Mouse (Mus musculus): ENCODE data around the gene Tpx2. TPM values are rescaled to one million over a fixed set of nuclear protein-coding genes. Genes with fewer than 3 reads are reported as not detected.
A peak's percentile ranks its signal among the peaks of the same experiment; 100 is the strongest.

Gene Tpx2
- polyA plus RNA-seq, 1 experiment = 1.2 TPM

DNA sequence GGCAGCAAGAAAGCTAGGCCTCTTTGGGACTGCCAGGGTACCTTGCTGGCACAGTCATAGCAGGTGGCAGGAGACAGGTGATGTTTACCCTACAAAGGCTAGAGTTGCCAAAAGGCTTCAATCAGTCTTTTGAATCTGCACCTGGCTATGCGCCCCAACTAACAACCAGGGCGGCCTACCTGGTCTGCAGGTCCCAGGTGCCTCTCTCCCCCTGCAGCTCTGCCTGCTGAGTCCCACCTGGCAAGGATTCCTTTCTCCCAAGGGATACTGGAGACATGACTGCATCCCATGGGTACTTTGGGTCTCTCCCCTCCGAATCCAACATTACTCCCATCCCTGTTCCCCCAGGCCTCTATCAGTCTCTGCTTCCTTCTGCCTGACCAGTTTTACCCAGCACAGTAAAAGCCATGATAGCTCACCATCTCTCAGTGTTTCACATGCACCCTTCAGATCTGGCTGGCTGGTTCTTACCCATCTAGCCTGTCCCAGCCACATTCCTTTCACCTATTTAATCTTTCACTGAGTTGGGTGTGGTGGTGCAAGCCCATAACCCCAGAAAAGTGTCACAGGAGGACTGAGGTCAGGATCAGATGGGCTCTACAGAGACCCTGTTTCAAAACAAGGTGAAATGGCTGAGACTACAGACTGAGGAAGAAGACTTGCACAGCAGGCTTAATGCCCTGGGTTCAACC is 31.0 kb upstream of the Tpx2 start:
- peaks cover 68% of the 10 kb centered on the region for H3K4me1 ChIP-seq (ENCODE audit: control insufficient read depth, insufficient read depth, low read length)
- no peak overlapping the region for H3K4me3 ChIP-seq (replicated peaks; ENCODE audit: insufficient read depth, low read depth, low read length)
- DNase-seq = peak; percentile 41 to 62
- H3K27me3 ChIP-seq (ENCODE audit: control insufficient read depth, insufficient read depth, low read length) = no peaks in the 10 kb centered on the region
- WGBS = 21% methylated on average over 3 of the region's 3 CpGs
- TF ChIP-seq CTCF (IDR thresholded peaks at IDR 0.05; ENCODE audit: borderline replicate concordance, insufficient read depth, low read depth, low read length) (no peak), POLR2A (IDR thresholded peaks at IDR 0.05; ENCODE audit: borderline replicate concordance, insufficient read depth, low read length) (no peak)
- H3K27ac ChIP-seq (ENCODE audit: insufficient read depth, low read length) = peak overlapping the region; percentile 46

DNA sequence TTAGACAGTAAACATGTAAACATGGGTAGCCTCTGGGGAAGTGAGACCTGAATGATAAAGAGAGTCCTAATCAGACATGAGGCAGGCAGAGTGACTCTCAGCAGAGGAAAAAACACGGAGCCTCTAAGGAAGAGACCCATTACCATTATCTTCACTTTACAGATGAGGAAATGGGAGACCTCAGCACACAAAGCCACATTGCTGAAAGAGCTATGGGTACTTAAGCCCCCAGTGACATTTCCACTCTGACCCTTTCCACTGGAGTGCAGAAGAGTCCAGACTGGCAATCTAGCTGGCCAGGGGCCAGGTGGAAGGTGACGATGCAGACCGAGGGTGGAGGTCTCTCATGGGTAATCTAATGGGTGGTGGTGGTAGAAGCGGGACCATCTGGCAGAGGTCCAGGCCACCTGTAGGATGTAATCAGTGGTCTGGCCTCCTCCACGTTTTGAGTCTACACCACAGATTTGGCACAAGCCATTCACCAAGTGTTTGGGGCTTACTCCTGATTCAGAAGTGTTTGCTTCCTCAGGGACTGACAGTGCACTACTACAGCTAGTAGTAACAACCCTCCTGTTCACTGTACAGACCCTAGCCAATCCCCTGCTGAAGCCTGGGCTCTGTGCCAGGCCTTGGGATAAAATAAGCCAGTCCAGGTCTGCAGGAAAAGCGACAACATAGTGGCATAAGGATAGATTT is 30.0 kb upstream of the Tpx2 start:
- TF ChIP-seq POLR2A (IDR thresholded peaks at IDR 0.05; ENCODE audit: borderline replicate concordance, insufficient read depth, low read length) (no peak), CTCF (IDR thresholded peaks at IDR 0.05; ENCODE audit: borderline replicate concordance, insufficient read depth, low read depth, low read length) (0 out of 2 replicates have a peak, but pooled peaks have one; percentile 1)
- peak; percentile 92 to 96 for DNase-seq
- Histone ChIP-seq H3K4me1 (ENCODE audit: control insufficient read depth, insufficient read depth, low read length) (peaks cover 66% of the 10 kb centered on the region), H3K27ac (ENCODE audit: insufficient read depth, low read length) (peak overlapping the region; percentile 93), H3K4me3 (replicated peaks; ENCODE audit: insufficient read depth, low read depth, low read length) (peak overlapping the region; percentile 5), H3K27me3 (ENCODE audit: control insufficient read depth, insufficient read depth, low read length) (no peaks in the 10 kb centered on the region)
- WGBS = 5% methylated on average over 6 of the region's 6 CpGs

DNA sequence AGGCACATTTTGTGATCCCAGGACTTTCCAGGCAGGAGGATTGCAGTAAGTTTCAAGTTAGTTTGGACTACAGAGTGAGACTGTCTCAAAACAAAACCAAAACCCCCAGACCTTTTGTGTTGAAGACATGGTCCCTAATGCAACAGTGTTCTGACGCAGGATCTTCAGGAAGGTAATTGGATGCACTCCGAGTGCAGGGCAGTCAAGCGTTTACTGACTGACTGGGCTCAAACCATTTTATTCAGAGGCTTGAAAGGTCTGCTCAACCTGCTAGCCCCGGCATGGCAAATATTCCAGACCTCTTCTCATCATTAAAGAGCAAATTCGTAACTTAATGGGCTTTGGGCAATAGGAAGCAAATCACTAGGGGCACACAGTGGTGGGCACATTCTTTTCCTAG is 29.1 kb upstream of the Tpx2 start:
- no peaks in the 10 kb centered on the region for H3K27me3 ChIP-seq (ENCODE audit: control insufficient read depth, insufficient read depth, low read length)
- WGBS = 14% methylated on average over 5 of the region's 5 CpGs
- H3K27ac ChIP-seq (ENCODE audit: insufficient read depth, low read length) = peak overlapping the region; percentile 71

DNA sequence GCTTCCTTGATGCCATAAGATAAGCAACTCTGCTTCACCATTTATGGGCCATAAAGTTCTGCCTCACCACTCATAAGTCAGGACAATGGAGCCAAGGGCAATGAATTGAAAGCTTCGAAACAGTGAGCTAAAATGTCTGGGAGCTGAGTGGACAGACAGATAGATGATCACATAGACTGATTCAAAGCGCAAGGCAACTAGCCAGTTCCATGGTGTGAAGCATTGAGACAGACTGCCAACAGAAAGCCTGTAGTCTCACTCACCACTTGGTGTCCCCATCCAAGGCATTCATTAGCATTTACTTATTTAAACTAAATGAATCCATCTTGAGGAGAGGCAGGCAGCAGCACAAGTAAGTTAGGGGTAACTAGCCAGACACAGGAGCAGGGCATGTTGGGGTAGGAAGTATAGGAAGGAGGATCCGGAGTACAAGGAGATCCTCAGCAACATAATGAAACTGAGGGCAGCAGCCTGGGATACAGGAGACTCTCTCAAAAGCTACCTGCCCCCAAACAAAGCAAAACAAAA is 28.6 kb upstream of the Tpx2 start:
- peaks cover 63% of the 10 kb centered on the region for H3K4me1 ChIP-seq (ENCODE audit: control insufficient read depth, insufficient read depth, low read length)
- peak overlapping the region; percentile 71 for H3K27ac ChIP-seq (ENCODE audit: insufficient read depth, low read length)
- WGBS = 59% methylated on average over 3 of the region's 3 CpGs
- no peak for TF ChIP-seq CTCF (IDR thresholded peaks at IDR 0.05; ENCODE audit: borderline replicate concordance, insufficient read depth, low read depth, low read length)
- TF ChIP-seq POLR2A (IDR thresholded peaks at IDR 0.05; ENCODE audit: borderline replicate concordance, insufficient read depth, low read length) = no peak
- peak; percentile 41 to 62 for DNase-seq
- no peaks in the 10 kb centered on the region for H3K27me3 ChIP-seq (ENCODE audit: control insufficient read depth, insufficient read depth, low read length)
- H3K4me3 ChIP-seq (replicated peaks; ENCODE audit: insufficient read depth, low read depth, low read length) = no peak overlapping the region

More for the DNA sequence above, 29.1 kb upstream of the Tpx2 start:
- H3K4me1 ChIP-seq (ENCODE audit: control insufficient read depth, insufficient read depth, low read length) = peaks cover 65% of the 10 kb centered on the region
- TF ChIP-seq POLR2A (IDR thresholded peaks at IDR 0.05; ENCODE audit: borderline replicate concordance, insufficient read depth, low read length) (no peak), CTCF (IDR thresholded peaks at IDR 0.05; ENCODE audit: borderline replicate concordance, insufficient read depth, low read depth, low read length) (no peak)
- DNase-seq = peak; percentile 43 to 56
- no peak overlapping the region for H3K4me3 ChIP-seq (replicated peaks; ENCODE audit: insufficient read depth, low read depth, low read length)

DNA sequence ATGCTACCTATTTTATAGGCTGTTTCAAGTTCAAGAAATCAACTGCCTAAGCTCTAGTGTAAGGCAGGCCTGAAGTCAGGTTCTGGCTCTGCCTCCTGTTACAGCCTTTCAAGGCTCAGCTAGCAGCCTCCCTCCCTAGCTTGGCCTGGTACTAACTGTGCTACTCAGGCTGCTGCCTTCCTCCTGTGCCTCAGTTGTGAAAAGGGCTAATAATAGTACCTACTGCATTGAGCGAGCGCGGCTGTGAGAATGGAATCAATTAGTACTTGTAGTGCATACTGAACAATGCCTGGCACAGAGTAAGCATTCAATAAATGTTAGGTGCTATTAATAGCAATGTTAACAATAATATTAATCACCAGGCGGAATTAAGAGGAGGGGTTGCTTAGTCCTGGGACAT is 27.8 kb upstream of the Tpx2 start:
- Histone ChIP-seq H3K27me3 (ENCODE audit: control insufficient read depth, insufficient read depth, low read length) (no peaks in the 10 kb centered on the region), H3K27ac (ENCODE audit: insufficient read depth, low read length) (peak overlapping the region; percentile 71), H3K4me3 (replicated peaks; ENCODE audit: insufficient read depth, low read depth, low read length) (no peak overlapping the region), H3K4me1 (ENCODE audit: control insufficient read depth, insufficient read depth, low read length) (peaks cover 66% of the 10 kb centered on the region)
- no peak for TF ChIP-seq POLR2A (IDR thresholded peaks at IDR 0.05; ENCODE audit: borderline replicate concordance, insufficient read depth, low read length)
- TF ChIP-seq CTCF (IDR thresholded peaks at IDR 0.05; ENCODE audit: borderline replicate concordance, insufficient read depth, low read depth, low read length) = no peak
- WGBS = 29% methylated on average over 4 of the region's 4 CpGs
- peak; percentile 37 to 42 for DNase-seq

DNA sequence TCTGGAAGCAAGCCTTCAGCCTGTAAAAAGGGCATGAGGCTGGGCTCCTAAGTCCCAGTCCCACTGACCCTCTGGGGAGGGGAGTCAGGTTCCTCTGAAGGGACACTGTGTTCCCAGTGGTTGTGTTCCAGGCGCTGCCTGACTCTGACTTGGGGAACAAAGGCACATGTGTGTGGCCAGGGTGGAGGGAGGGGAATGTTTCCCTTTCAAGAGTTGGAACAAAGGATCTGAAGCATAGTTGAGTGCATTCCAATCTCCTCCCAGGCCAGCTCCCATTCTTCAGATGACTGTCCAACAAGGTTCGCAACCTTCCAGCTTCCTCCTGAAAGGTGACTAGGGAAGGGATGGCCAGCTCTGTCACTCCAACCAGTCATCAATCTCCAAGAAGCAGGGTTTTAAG is 27.4 kb upstream of the Tpx2 start:
- peak; percentile 45 to 50 for DNase-seq
- H3K27me3 ChIP-seq (ENCODE audit: control insufficient read depth, insufficient read depth, low read length) = no peaks in the 10 kb centered on the region
- H3K27ac ChIP-seq (ENCODE audit: insufficient read depth, low read length) = peak overlapping the region; percentile 71
- peaks cover 64% of the 10 kb centered on the region for H3K4me1 ChIP-seq (ENCODE audit: control insufficient read depth, insufficient read depth, low read length)
- 37% methylated on average over 2 of the region's 2 CpGs for WGBS
- no peak overlapping the region for H3K4me3 ChIP-seq (replicated peaks; ENCODE audit: insufficient read depth, low read depth, low read length)
- TF ChIP-seq CTCF (IDR thresholded peaks at IDR 0.05; ENCODE audit: borderline replicate concordance, insufficient read depth, low read depth, low read length) (no peak), POLR2A (IDR thresholded peaks at IDR 0.05; ENCODE audit: borderline replicate concordance, insufficient read depth, low read length) (no peak)

DNA sequence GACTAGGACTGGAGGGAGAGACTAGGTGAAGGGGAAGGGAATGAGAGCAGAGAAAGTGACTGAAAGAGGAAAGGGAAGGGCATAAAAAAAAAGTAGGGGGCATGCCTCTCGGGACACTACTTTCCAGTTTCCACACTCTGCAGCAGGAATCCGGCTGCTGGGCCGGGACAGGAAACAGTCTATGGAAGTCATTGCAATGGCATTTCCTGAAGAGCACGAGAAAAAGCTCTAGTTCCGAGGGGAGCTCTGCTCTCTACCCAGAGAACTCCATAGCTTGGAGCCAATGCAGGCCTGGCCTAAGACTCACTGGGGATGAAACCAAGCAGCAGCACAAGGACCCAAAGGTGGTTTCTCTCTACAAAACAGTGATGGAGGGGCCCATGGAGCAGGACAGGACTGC is 26.7 kb upstream of the Tpx2 start:
- peak overlapping the region; percentile 71 for H3K27ac ChIP-seq (ENCODE audit: insufficient read depth, low read length)
- peak in 1 of 2 experiments; percentile 7 for DNase-seq
- TF ChIP-seq POLR2A (IDR thresholded peaks at IDR 0.05; ENCODE audit: borderline replicate concordance, insufficient read depth, low read length) (no peak), CTCF (IDR thresholded peaks at IDR 0.05; ENCODE audit: borderline replicate concordance, insufficient read depth, low read depth, low read length) (no peak)
- H3K4me3 ChIP-seq (replicated peaks; ENCODE audit: insufficient read depth, low read depth, low read length) = no peak overlapping the region
- peaks cover 62% of the 10 kb centered on the region for H3K4me1 ChIP-seq (ENCODE audit: control insufficient read depth, insufficient read depth, low read length)
- no peaks in the 10 kb centered on the region for H3K27me3 ChIP-seq (ENCODE audit: control insufficient read depth, insufficient read depth, low read length)
- WGBS = 48% methylated on average over 5 of the region's 5 CpGs

All from cerebellum, adult 2 months (tissue).